Mouse (Mus musculus): Measurements from ENCODE around the gene Schip1. TPM values are rescaled to one million over a fixed set of nuclear protein-coding genes. Genes with fewer than 3 reads are reported as not detected.

Schip1 gene
- total RNA-seq, 2 experiments from 2014 or later, result 0.17 TPM; not detected in 1

GRCm38 (mm10) chr3:68630821-68631220 lies 566.2 kb downstream of the Schip1 start:
- ATAC-seq (replicated peaks; ENCODE audit: low FRiP score, poor library complexity, severe bottlenecking), result no peak

- no peak for ATAC-seq (replicated peaks; ENCODE audit: low FRiP score, poor library complexity, severe bottlenecking)
Observed at GRCm38 (mm10) chr3:68632714-68633113, 568.1 kb downstream of the Schip1 start.

GRCm38 (mm10) chr3:68633577-68633976 lies 569.0 kb downstream of the Schip1 start:
- ATAC-seq (replicated peaks; ENCODE audit: low FRiP score, poor library complexity, severe bottlenecking), result no peak

- no peak for ATAC-seq (replicated peaks; ENCODE audit: low FRiP score, poor library complexity, severe bottlenecking)
Observed at GRCm38 (mm10) chr3:68637960-68638359, 573.4 kb downstream of the Schip1 start.

GRCm38 (mm10) chr3:68638703-68639102 lies 574.1 kb downstream of the Schip1 start:
- ATAC-seq (replicated peaks; ENCODE audit: low FRiP score, poor library complexity, severe bottlenecking), result no peak

- ATAC-seq (replicated peaks; ENCODE audit: low FRiP score, poor library complexity, severe bottlenecking), result no peak
Observed at GRCm38 (mm10) chr3:68642935-68643334, 578.3 kb downstream of the Schip1 start.

- ATAC-seq (replicated peaks; ENCODE audit: low FRiP score, poor library complexity, severe bottlenecking), result no peak
Observed at GRCm38 (mm10) chr3:68646387-68647130, 582.0 kb downstream of the Schip1 start.

- ATAC-seq (replicated peaks; ENCODE audit: low FRiP score, poor library complexity, severe bottlenecking), result no peak
Observed at GRCm38 (mm10) chr3:68647282-68647681, 582.7 kb downstream of the Schip1 start.

- ATAC-seq (replicated peaks; ENCODE audit: low FRiP score, poor library complexity, severe bottlenecking), result no peak
Observed at GRCm38 (mm10) chr3:68650251-68650650, 585.6 kb downstream of the Schip1 start.

- no peak for ATAC-seq (replicated peaks; ENCODE audit: low FRiP score, poor library complexity, severe bottlenecking)
Observed at GRCm38 (mm10) chr3:68656607-68657352, 592.2 kb downstream of the Schip1 start.

- ATAC-seq (replicated peaks; ENCODE audit: low FRiP score, poor library complexity, severe bottlenecking), result no peak
Observed at GRCm38 (mm10) chr3:68657589-68658245, 593.1 kb downstream of the Schip1 start.

GRCm38 (mm10) chr3:68659996-68660395 lies 595.4 kb downstream of the Schip1 start:
- no peak for ATAC-seq (replicated peaks; ENCODE audit: low FRiP score, poor library complexity, severe bottlenecking)

- ATAC-seq (replicated peaks; ENCODE audit: low FRiP score, poor library complexity, severe bottlenecking), result no peak
Observed at GRCm38 (mm10) chr3:68660538-68660937, 595.9 kb downstream of the Schip1 start.

- no peak for ATAC-seq (replicated peaks; ENCODE audit: low FRiP score, poor library complexity, severe bottlenecking)
Observed at GRCm38 (mm10) chr3:68662386-68662785, 597.8 kb downstream of the Schip1 start.

- ATAC-seq (replicated peaks; ENCODE audit: low FRiP score, poor library complexity, severe bottlenecking), result no peak
Observed at GRCm38 (mm10) chr3:68664337-68664736, 599.7 kb downstream of the Schip1 start.

GRCm38 (mm10) chr3:68666377-68666776 lies 601.8 kb downstream of the Schip1 start:
- ATAC-seq (replicated peaks; ENCODE audit: low FRiP score, poor library complexity, severe bottlenecking), result no peak

GRCm38 (mm10) chr3:68667852-68668251 lies 603.2 kb downstream of the Schip1 start:
- ATAC-seq (replicated peaks; ENCODE audit: low FRiP score, poor library complexity, severe bottlenecking), result no peak

GRCm38 (mm10) chr3:68669418-68669974 lies 604.9 kb downstream of the Schip1 start:
- ATAC-seq (replicated peaks; ENCODE audit: low FRiP score, poor library complexity, severe bottlenecking), result no peak

GRCm38 (mm10) chr3:68674721-68675120 lies 610.1 kb downstream of the Schip1 start:
- ATAC-seq (replicated peaks; ENCODE audit: low FRiP score, poor library complexity, severe bottlenecking), result no peak

GRCm38 (mm10) chr3:68675216-68675835 lies 610.7 kb downstream of the Schip1 start:
- ATAC-seq (replicated peaks; ENCODE audit: low FRiP score, poor library complexity, severe bottlenecking), result no peak

Measured in erythroblast, adult 5-6 weeks (primary cell).